Comparison of ENCODE assay signal across 20 mouse cellular contexts in genomic region chr3:158985438-158986111, GRCm38 (mm10).
"Had no signal": no experiment of that assay in that cellular context is flagged by ENCODE, and none has a peak within 500 bp of the region (broad histone marks: within the 10 kb centered on the region; RNA-seq: fewer than 3 reads in every experiment).

No protein-coding gene starts in this region.

- ATAC-seq: liver, postnatal 0 days; lung, postnatal 0 days; midbrain, embryonic 16.5 days had no signal

- H3K4me2 ChIP-seq: limb, embryonic 12.5 days; limb, embryonic 15.5 days; liver, embryonic 11.5 days; lung, embryonic 14.5 days; neural tube, embryonic 13.5 days; stomach, embryonic 15.5 days had no signal

- H3K4me3 ChIP-seq: limb, embryonic 12.5 days; limb, embryonic 15.5 days; myocyte; neural tube, embryonic 13.5 days; stomach, embryonic 15.5 days had no signal

- H3K27ac ChIP-seq: limb, embryonic 12.5 days; limb, embryonic 15.5 days; liver, embryonic 14.5 days; macrophage; neural tube, embryonic 13.5 days; stomach, embryonic 15.5 days had no signal

- H3K9me3 ChIP-seq: limb, embryonic 12.5 days; limb, embryonic 15.5 days; neural tube, embryonic 13.5 days; stomach, embryonic 15.5 days had no signal

- H3K4me1 ChIP-seq: limb, embryonic 12.5 days; limb, embryonic 15.5 days; neural tube, embryonic 13.5 days; stomach, embryonic 15.5 days had no signal

- H3K36me3 ChIP-seq: limb, embryonic 12.5 days; limb, embryonic 15.5 days; neural tube, embryonic 13.5 days; stomach, embryonic 15.5 days had no signal

- H3K9ac ChIP-seq: limb, embryonic 12.5 days; limb, embryonic 15.5 days; liver, embryonic 14.5 days; liver, postnatal 0 days; lung, embryonic 14.5 days; neural tube, embryonic 13.5 days; stomach, embryonic 15.5 days had no signal

- DNase-seq: kidney, adult 18-20 months; kidney, adult 9 months; kidney, postnatal 14 days; kidney, postnatal 4 days; left cerebral cortex, postnatal 4 days; liver, postnatal 0 days; lung, embryonic 14.5 days; right cerebral cortex, postnatal 25 days; spleen, adult 18-20 months; thymus, postnatal 25 days had no signal

- H3K27me3 ChIP-seq: limb, embryonic 12.5 days; limb, embryonic 15.5 days; neural tube, embryonic 13.5 days; stomach, embryonic 15.5 days had no signal
